Mouse (Mus musculus) cerebellum, adult 2 months (tissue): ENCODE results near the gene Gprasp1.

Experiments used
- CTCF ChIP-seq: fragments of 200-500 bp; IDR thresholded peaks from 2 replicates; pipeline ENCODE4 v1.5.1; 2011; ENCODE audit warnings: low read depth, mild to moderate bottlenecking, control low read depth, low read length, moderate library complexity, borderline replicate concordance; ENCODE audit not compliant: insufficient read depth
- POLR2A ChIP-seq: fragments of 200-500 bp; IDR thresholded peaks from 2 replicates; pipeline ENCODE4 v1.6.1; 2011; ENCODE audit warnings: low read length, control low read depth, borderline replicate concordance; ENCODE audit not compliant: insufficient read depth

GRCm38 (mm10) chrX:135752832-135753231, 10.3 kb downstream of the Gprasp1 start:
- TF ChIP-seq POLR2A = no peak
- TF ChIP-seq CTCF = peak; percentile 76
